Mouse (Mus musculus): ENCODE data around the gene Zfp385c. TPM values are rescaled to one million over a fixed set of nuclear protein-coding genes. Genes with fewer than 3 reads are reported as not detected.
A peak's percentile ranks its signal among the peaks of the same experiment; 100 is the strongest.

The Zfp385c gene
- polyA plus RNA-seq, 1 experiment from 2014 or later = 1.5 TPM

DNA sequence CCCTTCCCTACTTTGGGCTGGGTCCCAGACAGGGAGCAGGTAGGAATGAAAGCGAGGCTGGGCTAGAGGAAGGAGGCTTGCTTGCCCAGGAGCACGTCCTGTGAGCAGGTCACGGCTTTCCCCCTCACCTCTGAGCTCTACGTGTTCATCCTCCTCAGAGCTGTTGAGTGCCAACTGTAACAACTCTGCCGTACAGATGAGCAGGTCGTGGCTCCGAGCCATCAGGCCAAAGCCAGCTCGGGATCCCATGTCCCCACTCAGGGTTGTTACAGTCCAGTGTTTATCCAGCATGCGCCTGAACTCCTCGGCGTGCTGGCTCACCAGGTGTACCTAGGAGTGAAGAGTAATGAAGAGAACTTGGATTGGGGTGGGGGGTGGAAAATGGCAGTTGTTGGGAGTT, 11.1 kb upstream of the Zfp385c start:
- 71% methylated on average over 11 of the region's 11 CpGs for WGBS
- Histone ChIP-seq H3K27me3 (0 out of 2 replicates have a peak, but pooled peaks cover 6% of the 10 kb centered on the region), H3K36me3 (peaks cover 41% of the 10 kb centered on the region), H3K27ac (no peak overlapping the region), H3K9ac (no peak overlapping the region), H3K4me1 (no peaks in the 10 kb centered on the region), H3K4me3 (no peak overlapping the region), H3K9me3 (no peaks in the 10 kb centered on the region), H3K4me2 (replicated peaks) (no peak overlapping the region)
- ATAC-seq (ENCODE audit: insufficient number of reproducible peaks, insufficient read depth, low FRiP score, low TSS enrichment) = no peak

- Histone ChIP-seq H3K27ac (no peak overlapping the region), H3K27me3 (0 out of 2 replicates have a peak, but pooled peaks cover 6% of the 10 kb centered on the region), H3K4me2 (replicated peaks) (peak overlapping the region; percentile 27; the same call in 1 of the 2 replicates), H3K4me1 (no peaks in the 10 kb centered on the region), H3K36me3 (peaks cover 36% of the 10 kb centered on the region), H3K9me3 (no peaks in the 10 kb centered on the region), H3K9ac (no peak overlapping the region), H3K4me3 (no peak overlapping the region)
- WGBS = 45% methylated on average over 7 of the region's 7 CpGs
- no peak for ATAC-seq (ENCODE audit: insufficient number of reproducible peaks, insufficient read depth, low FRiP score, low TSS enrichment)
Measured at GRCm38 (mm10) chr11:100702906-100703305, 10.7 kb upstream of the Zfp385c start.

- no peak overlapping the region for H3K9ac ChIP-seq
- no peaks in the 10 kb centered on the region for H3K9me3 ChIP-seq
- H3K4me3 ChIP-seq = no peak overlapping the region
- 35% methylated on average over 19 of the region's 19 CpGs for WGBS
- H3K4me2 ChIP-seq (replicated peaks) = peak overlapping the region; percentile 27; the same call in 1 of the 2 replicates
- no peak overlapping the region for H3K27ac ChIP-seq
- H3K27me3 ChIP-seq = 0 out of 2 replicates have a peak, but pooled peaks cover 6% of the 10 kb centered on the region
- H3K36me3 ChIP-seq = peaks cover 30% of the 10 kb centered on the region
- ATAC-seq (ENCODE audit: insufficient number of reproducible peaks, insufficient read depth, low FRiP score, low TSS enrichment) = peak; percentile 31; the same call in 1 of the 2 replicates
- no peaks in the 10 kb centered on the region for H3K4me1 ChIP-seq
Measured at GRCm38 (mm10) chr11:100702081-100702851, 10.0 kb upstream of the Zfp385c start.

DNA sequence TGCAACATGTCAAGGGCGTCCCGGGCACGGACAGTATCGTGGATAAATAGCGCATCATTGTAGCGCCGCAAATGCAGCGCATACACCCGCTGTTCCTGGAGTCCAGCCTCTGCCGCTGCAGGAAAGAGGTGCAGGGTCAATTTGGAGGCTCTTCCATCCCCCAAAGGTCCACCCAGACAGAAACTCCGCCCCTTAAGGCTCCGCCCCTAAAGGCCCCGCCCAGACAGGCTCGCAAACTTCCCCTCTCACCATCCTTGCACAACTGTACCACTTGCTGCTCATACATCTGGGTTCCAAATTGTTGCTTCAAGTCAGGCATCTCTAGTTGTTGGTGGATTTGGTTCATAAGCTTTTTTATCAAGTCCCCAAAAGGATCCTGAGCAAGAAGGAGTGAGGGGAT, 9.0 kb upstream of the Zfp385c start:
- 3% methylated on average over 14 of the region's 14 CpGs for WGBS
- Histone ChIP-seq H3K4me2 (replicated peaks) (peak overlapping the region; percentile 36), H3K9ac (no peak overlapping the region), H3K27me3 (0 out of 2 replicates have a peak, but pooled peaks cover 6% of the 10 kb centered on the region), H3K36me3 (peaks cover 20% of the 10 kb centered on the region), H3K9me3 (no peaks in the 10 kb centered on the region), H3K4me1 (no peaks in the 10 kb centered on the region), H3K4me3 (peak overlapping the region; percentile 16; the same call in 1 of the 2 replicates), H3K27ac (no peak overlapping the region)
- no peak for ATAC-seq (ENCODE audit: insufficient number of reproducible peaks, insufficient read depth, low FRiP score, low TSS enrichment)

- H3K36me3 ChIP-seq = peaks cover 14% of the 10 kb centered on the region; the same call in 1 of the 2 replicates
- H3K27ac ChIP-seq = no peak overlapping the region
- no peak overlapping the region for H3K9ac ChIP-seq
- no peak for ATAC-seq (ENCODE audit: insufficient number of reproducible peaks, insufficient read depth, low FRiP score, low TSS enrichment)
- WGBS = 70% methylated on average over 3 of the region's 3 CpGs
- no peak overlapping the region for H3K4me2 ChIP-seq (replicated peaks)
- H3K4me1 ChIP-seq = no peaks in the 10 kb centered on the region
- no peak overlapping the region for H3K4me3 ChIP-seq
- no peaks in the 10 kb centered on the region for H3K9me3 ChIP-seq
- H3K27me3 ChIP-seq = 0 out of 2 replicates have a peak, but pooled peaks cover 6% of the 10 kb centered on the region
Measured at GRCm38 (mm10) chr11:100700710-100701109, 8.5 kb upstream of the Zfp385c start.

DNA sequence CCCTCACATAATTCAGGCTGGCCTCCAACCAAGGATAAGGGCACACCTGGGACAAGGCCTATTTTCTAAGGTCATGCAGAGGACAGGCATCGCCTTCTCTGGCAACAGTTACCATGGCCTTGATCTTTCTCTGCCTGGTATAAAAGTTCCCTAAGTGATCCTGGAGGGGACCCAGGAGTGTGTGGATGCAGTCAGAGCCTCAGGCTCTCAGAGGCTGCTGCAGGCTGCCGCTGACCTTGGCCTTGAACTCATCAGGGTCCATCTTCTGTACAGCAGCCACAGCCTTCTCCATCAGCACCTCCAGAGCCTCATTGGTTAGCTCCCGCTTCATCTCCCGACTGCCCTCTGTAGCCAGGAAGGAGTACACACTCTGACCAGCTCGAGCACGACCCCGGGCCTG, 5.7 kb upstream of the Zfp385c start:
- H3K36me3 ChIP-seq = no peaks in the 10 kb centered on the region
- H3K4me2 ChIP-seq (replicated peaks) = no peak overlapping the region
- H3K27me3 ChIP-seq = 0 out of 2 replicates have a peak, but pooled peaks cover 7% of the 10 kb centered on the region
- no peak overlapping the region for H3K4me3 ChIP-seq
- H3K27ac ChIP-seq = no peak overlapping the region
- 70% methylated on average over 7 of the region's 7 CpGs for WGBS
- no peak for ATAC-seq (ENCODE audit: insufficient number of reproducible peaks, insufficient read depth, low FRiP score, low TSS enrichment)
- H3K9ac ChIP-seq = no peak overlapping the region
- H3K9me3 ChIP-seq = no peaks in the 10 kb centered on the region
- peaks cover 2% of the 10 kb centered on the region; the same call in 1 of the 2 replicates for H3K4me1 ChIP-seq

GRCm38 (mm10) chr11:100694926-100695325, 2.7 kb upstream of the Zfp385c start:
- ATAC-seq (ENCODE audit: insufficient number of reproducible peaks, insufficient read depth, low FRiP score, low TSS enrichment) = no peak
- Histone ChIP-seq H3K4me2 (replicated peaks) (no peak overlapping the region), H3K27me3 (peaks cover 27% of the 10 kb centered on the region), H3K4me1 (peaks cover 9% of the 10 kb centered on the region; the same call in 1 of the 2 replicates), H3K27ac (no peak overlapping the region), H3K9me3 (no peaks in the 10 kb centered on the region), H3K36me3 (no peaks in the 10 kb centered on the region), H3K9ac (no peak overlapping the region), H3K4me3 (no peak overlapping the region)
- 41% methylated on average over 5 of the region's 5 CpGs for WGBS

DNA sequence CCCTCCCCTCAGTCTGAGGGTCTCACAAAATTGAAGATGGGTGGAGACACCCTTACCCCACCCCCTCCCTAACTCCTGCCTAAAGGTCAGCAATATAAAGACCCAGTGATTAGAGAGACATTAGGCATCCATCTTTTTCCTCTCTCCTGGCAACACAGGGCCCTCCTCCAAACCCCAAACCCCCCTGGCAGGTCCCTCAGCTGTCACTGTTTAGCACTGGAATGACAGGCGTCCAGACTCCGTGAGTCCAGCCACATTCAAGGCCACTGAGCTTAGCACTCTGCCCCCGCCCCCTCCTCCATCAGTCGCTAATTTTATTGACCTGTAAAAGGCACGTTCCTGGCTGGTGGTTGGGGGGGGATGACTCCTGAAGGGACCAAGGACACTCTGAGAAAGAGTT, 899 bp upstream of the Zfp385c start:
- H3K27ac ChIP-seq = no peak overlapping the region
- H3K36me3 ChIP-seq = no peaks in the 10 kb centered on the region
- peaks cover 9% of the 10 kb centered on the region; the same call in 1 of the 2 replicates for H3K4me1 ChIP-seq
- WGBS = 18% methylated on average over 5 of the region's 5 CpGs
- H3K4me3 ChIP-seq = no peak overlapping the region
- H3K9me3 ChIP-seq = no peaks in the 10 kb centered on the region
- no peak overlapping the region for H3K4me2 ChIP-seq (replicated peaks)
- ATAC-seq (ENCODE audit: insufficient number of reproducible peaks, insufficient read depth, low FRiP score, low TSS enrichment) = no peak
- H3K9ac ChIP-seq = no peak overlapping the region
- peaks cover 29% of the 10 kb centered on the region for H3K27me3 ChIP-seq

- 71% methylated on average over 7 of the region's 7 CpGs for WGBS
- no peak overlapping the region for H3K4me2 ChIP-seq (replicated peaks)
- no peaks in the 10 kb centered on the region for H3K9me3 ChIP-seq
- no peak overlapping the region for H3K4me3 ChIP-seq
- H3K27ac ChIP-seq = no peak overlapping the region
- H3K36me3 ChIP-seq = no peaks in the 10 kb centered on the region
- H3K27me3 ChIP-seq = peaks cover 29% of the 10 kb centered on the region
- ATAC-seq (ENCODE audit: insufficient number of reproducible peaks, insufficient read depth, low FRiP score, low TSS enrichment) = no peak
- H3K4me1 ChIP-seq = peaks cover 9% of the 10 kb centered on the region; the same call in 1 of the 2 replicates
- H3K9ac ChIP-seq = no peak overlapping the region
Measured at GRCm38 (mm10) chr11:100690389-100690788, 1.9 kb downstream of the Zfp385c start.

DNA sequence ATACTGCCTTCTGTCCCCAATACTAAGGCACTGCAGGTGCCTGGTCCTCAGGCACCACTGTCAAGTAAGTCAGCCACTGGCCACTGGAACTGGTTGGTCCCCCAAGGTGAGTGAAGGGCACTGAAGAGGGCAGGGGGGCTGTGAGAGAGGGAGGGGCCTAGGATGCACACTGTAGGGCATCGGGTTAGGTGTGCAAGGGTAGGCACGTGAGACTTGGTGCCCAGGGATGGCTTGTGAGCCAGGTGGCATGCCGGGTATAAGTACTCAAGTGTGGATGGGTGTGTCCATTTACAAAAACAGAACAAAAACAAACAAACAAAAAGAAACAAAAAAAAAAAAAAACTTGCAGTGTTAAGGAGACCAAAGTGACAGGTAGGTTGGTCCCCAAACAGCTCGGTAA, 3.8 kb downstream of the Zfp385c start:
- Histone ChIP-seq H3K4me3 (no peak overlapping the region), H3K9me3 (no peaks in the 10 kb centered on the region), H3K27me3 (peaks cover 29% of the 10 kb centered on the region), H3K4me1 (peaks cover 9% of the 10 kb centered on the region; the same call in 1 of the 2 replicates), H3K4me2 (replicated peaks) (no peak overlapping the region), H3K9ac (no peak overlapping the region), H3K36me3 (no peaks in the 10 kb centered on the region), H3K27ac (no peak overlapping the region)
- 79% methylated on average over 4 of the region's 4 CpGs for WGBS
- no peak for ATAC-seq (ENCODE audit: insufficient number of reproducible peaks, insufficient read depth, low FRiP score, low TSS enrichment)

DNA sequence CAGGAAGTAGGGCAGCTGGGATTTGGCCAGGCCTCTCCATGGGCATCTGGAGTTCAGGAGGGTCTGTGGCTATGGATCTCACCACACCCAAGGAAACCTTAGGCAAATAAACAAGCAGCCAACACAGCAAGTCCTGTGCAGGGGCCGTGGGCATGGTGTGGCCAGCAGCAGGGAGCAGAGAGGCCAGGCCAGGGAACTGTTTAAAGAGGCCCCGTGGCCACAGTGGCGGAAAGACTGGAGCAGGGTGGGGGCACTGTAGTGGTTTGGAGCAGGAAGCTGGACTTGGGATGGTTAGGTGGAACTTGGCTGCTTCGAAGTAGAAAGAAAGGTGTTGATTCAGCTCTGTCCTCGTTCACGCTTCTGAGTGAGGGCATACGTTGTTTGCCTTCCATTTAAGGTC, 5.0 kb downstream of the Zfp385c start:
- Histone ChIP-seq H3K27me3 (peaks cover 21% of the 10 kb centered on the region), H3K4me1 (peaks cover 6% of the 10 kb centered on the region; the same call in 1 of the 2 replicates), H3K36me3 (no peaks in the 10 kb centered on the region), H3K4me2 (replicated peaks) (no peak overlapping the region), H3K27ac (no peak overlapping the region), H3K9ac (no peak overlapping the region), H3K9me3 (no peaks in the 10 kb centered on the region), H3K4me3 (no peak overlapping the region)
- no peak for ATAC-seq (ENCODE audit: insufficient number of reproducible peaks, insufficient read depth, low FRiP score, low TSS enrichment)
- 81% methylated on average over 7 of the region's 7 CpGs for WGBS

DNA sequence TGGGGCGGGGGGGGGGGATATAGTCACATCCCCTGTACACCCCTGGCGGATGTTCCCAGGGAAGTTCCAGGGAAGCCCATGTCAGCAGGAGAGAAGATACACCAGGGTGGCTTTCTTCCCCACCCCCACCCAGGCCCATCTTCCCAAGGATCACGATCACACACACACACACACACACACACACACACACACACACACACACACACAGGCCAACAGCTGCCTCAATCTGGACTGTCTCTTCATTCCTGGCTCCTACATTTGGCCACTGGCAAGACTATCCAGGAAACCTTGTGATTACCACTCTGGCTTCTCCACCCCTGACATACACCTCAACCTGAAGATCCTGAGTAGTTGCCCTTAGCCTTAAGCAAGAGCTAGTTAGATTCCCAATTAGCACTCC, 6.9 kb downstream of the Zfp385c start:
- Histone ChIP-seq H3K4me2 (replicated peaks) (no peak overlapping the region), H3K27ac (no peak overlapping the region), H3K9me3 (no peaks in the 10 kb centered on the region), H3K27me3 (0 out of 2 replicates have a peak, but pooled peaks cover 6% of the 10 kb centered on the region), H3K36me3 (no peaks in the 10 kb centered on the region), H3K4me3 (no peak overlapping the region), H3K9ac (no peak overlapping the region), H3K4me1 (no peaks in the 10 kb centered on the region)
- ATAC-seq (ENCODE audit: insufficient number of reproducible peaks, insufficient read depth, low FRiP score, low TSS enrichment) = no peak
- 72% methylated on average over 3 of the region's 3 CpGs for WGBS
